Mouse (Mus musculus): Measurements from ENCODE around the gene Steap1.

Steap1 gene

DNA sequence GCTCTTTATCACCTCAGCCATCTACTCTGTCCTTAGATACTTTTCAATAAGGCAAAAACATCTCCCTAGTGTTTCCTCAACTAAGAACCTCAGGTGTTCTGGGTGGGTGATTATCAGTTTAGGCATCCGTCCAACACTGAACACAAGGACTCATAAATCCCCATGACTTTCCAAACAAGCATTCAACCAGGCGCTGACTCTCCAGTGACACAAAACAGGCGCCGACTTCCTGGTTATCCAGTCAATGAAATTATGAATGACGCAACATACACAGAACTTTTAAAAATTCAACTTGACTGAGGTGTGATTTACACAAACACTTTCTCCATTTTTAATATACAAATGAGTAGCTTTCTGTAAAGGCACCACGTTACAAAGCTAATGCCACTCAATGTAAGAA, 60.9 kb downstream of the Steap1 start:
- DNase-seq (ENCODE audit: low spot score in 2 of 2) = no peak

DNA sequence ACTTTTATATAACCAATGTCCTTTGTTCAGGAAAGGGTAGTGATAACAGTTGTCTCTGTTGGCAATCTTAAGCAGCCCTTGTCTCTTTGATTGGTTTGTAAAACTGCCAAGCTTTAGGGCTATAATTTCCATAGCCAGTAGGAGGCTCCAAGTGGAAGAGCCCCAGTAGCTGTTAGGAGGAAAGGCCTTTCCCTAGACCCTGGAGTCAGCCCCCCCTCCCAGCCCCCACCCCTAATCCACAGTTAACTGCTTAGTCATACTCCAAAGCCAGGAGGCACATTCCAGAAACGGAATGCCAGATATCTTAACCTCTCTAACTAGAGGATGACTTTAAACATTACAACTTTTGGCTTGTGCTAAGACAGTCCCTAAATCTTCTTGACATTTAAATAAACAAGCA, 62.2 kb downstream of the Steap1 start:
- DNase-seq (ENCODE audit: low spot score in 2 of 2) = no peak

Data from heart, adult 9 months (tissue).